Mouse (Mus musculus) megakaryocyte-erythroid progenitor cell, adult 5-6 weeks (primary cell): ENCODE measurements at regions not wholly inside any gene's neighbourhood (a gene's known extent, or its start where the extent isn't known, plus 50 kb on each side); places are given as distances from the start of the nearest gene placed in this dataset.
"Not testable (repeated sequence)": the region's sequence is repeated elsewhere in the genome, so short reads cannot be mapped to it uniquely, and the experiment has no call there.

Experiments used
- ATAC-seq: replicated peaks from 2 replicates; pipeline ENCODE4 v1.8.0; 2016; ENCODE audit warnings: mild to moderate bottlenecking, inconsistent platforms; ENCODE audit not compliant: severe bottlenecking, poor library complexity, low FRiP score, low TSS enrichment

- no peak for ATAC-seq
Observed at GRCm38 (mm10) chr10:118956352-118956751, 86.3 kb upstream of the Dyrk2 start.

- no peak for ATAC-seq
Observed at GRCm38 (mm10) chr10:118953440-118953839, 83.4 kb upstream of the Dyrk2 start.

DNA sequence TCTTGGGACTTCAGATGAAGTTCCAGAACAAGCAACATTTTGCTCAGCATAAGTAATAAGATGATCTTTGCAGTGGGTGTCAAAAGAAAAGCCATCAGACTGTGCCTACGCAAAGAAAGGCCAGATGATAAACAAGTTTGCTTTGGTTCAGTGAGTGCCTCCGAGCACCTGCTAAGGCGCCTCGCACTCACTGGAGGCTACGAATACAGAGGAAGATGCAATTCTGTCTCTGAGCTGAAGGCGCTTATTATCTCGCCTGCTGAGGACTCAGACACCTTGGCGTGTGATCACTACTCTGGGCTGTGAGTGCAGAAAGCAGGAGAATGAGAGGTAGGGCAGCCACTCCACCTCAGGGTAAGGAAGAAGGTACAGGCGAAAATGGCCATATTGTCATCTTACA lies 82.7 kb upstream of the Dyrk2 start:
- no peak for ATAC-seq

- ATAC-seq = no peak
Observed at GRCm38 (mm10) chr10:118947724-118948123, 77.7 kb upstream of the Dyrk2 start.

DNA sequence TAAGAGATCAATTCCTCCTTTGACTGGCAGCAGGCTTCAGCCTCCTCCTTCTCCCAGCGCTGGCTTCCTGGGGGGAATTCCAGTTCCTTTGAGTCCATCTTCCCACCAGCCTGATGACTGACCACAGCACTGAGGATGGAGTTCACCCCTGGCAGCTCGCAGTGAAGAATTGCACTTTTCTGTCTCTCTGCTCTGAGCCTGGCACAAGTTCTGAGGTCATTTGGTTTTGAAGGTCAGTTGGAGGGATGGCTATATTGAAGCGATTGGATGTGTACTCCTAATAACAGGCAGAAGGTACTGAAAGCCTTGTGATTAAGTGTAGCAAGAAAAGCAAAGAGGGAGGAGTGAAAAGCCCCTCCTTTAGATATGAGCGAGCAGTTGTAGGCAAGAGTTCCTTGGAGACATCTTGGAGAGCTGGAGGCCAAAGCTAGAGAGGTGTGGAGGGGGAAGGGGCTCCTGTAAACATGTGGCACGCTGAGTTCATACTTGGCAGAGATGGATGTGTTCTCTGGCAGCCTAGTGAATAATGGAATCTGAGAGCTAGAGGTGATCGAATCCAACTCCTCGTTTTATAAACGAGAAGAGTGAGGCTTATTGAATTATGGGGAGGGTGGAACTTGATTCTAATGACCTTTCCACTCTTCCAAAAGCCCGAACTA lies 77.1 kb upstream of the Dyrk2 start:
- no peak for ATAC-seq

- no peak for ATAC-seq
Observed at GRCm38 (mm10) chr10:118927316-118927715, 57.3 kb upstream of the Dyrk2 start.

- no peak for ATAC-seq
Observed at GRCm38 (mm10) chr10:118923473-118924185, 53.6 kb upstream of the Dyrk2 start.

DNA sequence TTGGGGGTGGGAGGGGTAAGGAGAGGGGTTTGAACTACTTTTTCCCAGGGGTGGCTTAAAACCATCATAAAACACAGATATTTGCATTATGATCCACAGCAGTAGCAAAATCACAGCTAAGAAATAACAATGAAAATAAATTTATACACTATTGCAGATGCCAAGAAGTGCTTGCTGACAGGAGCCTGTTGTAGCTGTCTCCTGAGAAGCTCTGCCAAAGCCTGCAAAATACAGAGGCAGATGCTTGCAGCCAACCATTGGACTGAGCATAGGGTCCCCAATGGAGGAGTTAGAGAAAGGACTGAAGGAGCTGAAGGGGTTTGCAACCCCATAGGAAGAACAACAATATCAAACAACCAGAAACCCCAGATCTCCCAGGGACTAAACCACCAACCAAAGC lies 52.1 kb upstream of the Dyrk2 start:
- ATAC-seq = not testable (repeated sequence)
